8 mouse cellular contexts compared by ENCODE assay signal in the genomic region with DNA sequence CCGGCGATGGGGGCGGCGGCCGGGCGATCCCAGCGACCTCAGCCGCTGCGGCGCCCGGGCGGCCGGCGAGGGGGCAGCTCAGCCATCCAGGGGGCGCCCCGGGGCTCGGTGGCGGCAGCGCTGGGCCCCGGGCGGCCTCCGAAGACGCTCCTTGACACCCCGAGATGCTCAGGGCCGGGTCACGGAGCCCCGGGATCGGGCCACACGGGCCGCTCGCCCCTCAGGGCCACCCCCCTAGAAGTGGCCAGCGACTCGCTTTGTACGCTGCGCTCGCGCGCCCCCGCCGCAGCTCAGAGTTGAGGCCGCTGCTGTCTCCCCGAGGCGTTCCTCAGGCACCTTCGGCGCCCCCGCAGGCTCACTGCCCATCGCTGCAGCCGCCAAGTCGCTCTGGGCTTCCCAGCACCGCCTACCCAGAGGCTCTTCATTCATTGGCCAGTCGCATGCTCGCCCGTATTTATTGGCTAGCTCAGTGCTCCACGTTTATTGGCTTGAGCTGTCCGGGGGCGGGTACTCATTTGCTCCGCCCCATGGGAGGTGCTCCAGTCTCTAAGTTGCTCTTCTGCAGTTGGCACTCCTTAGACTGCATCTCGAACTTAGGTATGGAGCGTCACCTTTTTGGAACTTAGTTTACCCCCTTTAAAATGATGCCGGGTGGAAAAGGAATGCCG. TPM values are rescaled to one million over a fixed set of nuclear protein-coding genes. Genes with fewer than 3 reads are reported as not detected.
A peak's percentile ranks its signal among the peaks of the same experiment; 100 is the strongest.
DNase-seq lines count a peak whose midpoint lies in the region; ATAC-seq and TF ChIP-seq lines count a peak whose summit lies in the region.

A gene (minus strand): TSS at position 357 of the 668 bp plus-strand sequence.

- H3K27ac ChIP-seq in CH12.LX (ENCODE audit: insufficient read depth, low read depth) = no peak within 1 kb of the TSS
- peak within 1 kb of the TSS; percentile 57 for H3K27ac ChIP-seq in forebrain, embryonic 11.5 days (ENCODE audit: low read depth, low read length)
- H3K27ac ChIP-seq in heart, embryonic 16.5 days (ENCODE audit: low read length) = peak within 1 kb of the TSS; percentile 84
- H3K27ac ChIP-seq in liver, embryonic 15.5 days (replicated peaks) = peak within 1 kb of the TSS; percentile 42
- H3K27ac ChIP-seq in neural tube, embryonic 12.5 days = peak within 1 kb of the TSS; percentile 64; the same call in 1 of the 2 replicates

- H3K4me1 ChIP-seq in CH12.LX (ENCODE audit: control insufficient read depth in 1 of 2, insufficient read depth in 2 of 2) = peaks cover 16 to 71% of the 10 kb centered on the region in 2 experiments
- peaks cover 11% of the 10 kb centered on the region for H3K4me1 ChIP-seq in forebrain, embryonic 11.5 days (replicated peaks; ENCODE audit: control insufficient read depth, insufficient read depth, low read length)
- H3K4me1 ChIP-seq in heart, embryonic 16.5 days (ENCODE audit: control insufficient read depth, insufficient read depth, low read length) = peaks cover 42% of the 10 kb centered on the region
- peaks cover 48% of the 10 kb centered on the region for H3K4me1 ChIP-seq in liver, embryonic 15.5 days (replicated peaks)
- H3K4me1 ChIP-seq in neural tube, embryonic 12.5 days = peaks cover 52% of the 10 kb centered on the region

- peak within 1 kb of the TSS; percentile 66 to 82 (median 76) for H3K4me3 ChIP-seq in CH12.LX (replicated peaks in 1 of 3; ENCODE audit: low read depth in 2 of 3, low read length in 2 of 3, poor library complexity in 1 of 3)
- H3K4me3 ChIP-seq in forebrain, embryonic 11.5 days (ENCODE audit: low read depth, low read length) = peak within 1 kb of the TSS; percentile 81
- H3K4me3 ChIP-seq in heart, embryonic 16.5 days (ENCODE audit: low read length) = peak within 1 kb of the TSS; percentile 78
- peak within 1 kb of the TSS; percentile 77 for H3K4me3 ChIP-seq in liver, embryonic 15.5 days (replicated peaks)
- H3K4me3 ChIP-seq in neural tube, embryonic 12.5 days = peak within 1 kb of the TSS; percentile 85

- no peaks in the 10 kb centered on the region for H3K9me3 ChIP-seq in CH12.LX (replicated peaks; ENCODE audit: low read length)
- H3K9me3 ChIP-seq in forebrain, embryonic 11.5 days (ENCODE audit: control insufficient read depth, low read length) = no peaks in the 10 kb centered on the region
- no peaks in the 10 kb centered on the region for H3K9me3 ChIP-seq in heart, embryonic 16.5 days (replicated peaks; ENCODE audit: control insufficient read depth, low read length)
- H3K9me3 ChIP-seq in liver, embryonic 15.5 days (replicated peaks) = no peaks in the 10 kb centered on the region
- H3K9me3 ChIP-seq in neural tube, embryonic 12.5 days = no peaks in the 10 kb centered on the region

- dilution Hi-C loops in CH12.LX (cut with MboI; ENCODE audit: extremely low pct_ligation_motif_present, extremely low pct_unique_long_range_greater_than_20kb, low sequenced_read_pairs) = no loop called here

- H3K4me2 ChIP-seq in CH12.LX (ENCODE audit: insufficient read depth, low read depth, poor library complexity, severe bottlenecking) = peak within 1 kb of the TSS; percentile 75
- H3K4me2 ChIP-seq in forebrain, embryonic 11.5 days (ENCODE audit: low read depth, low read length, severe bottlenecking) = peak within 1 kb of the TSS; percentile 83
- peak within 1 kb of the TSS; percentile 70 for H3K4me2 ChIP-seq in heart, embryonic 16.5 days (ENCODE audit: low read depth, low read length)
- peak within 1 kb of the TSS; percentile 100 for H3K4me2 ChIP-seq in liver, embryonic 15.5 days
- peak within 1 kb of the TSS; percentile 79 for H3K4me2 ChIP-seq in neural tube, embryonic 12.5 days (replicated peaks)

- peaks cover 0 to 29% of the 10 kb centered on the region in 2 experiments for H3K36me3 ChIP-seq in CH12.LX (replicated peaks in 1 of 2; ENCODE audit: control insufficient read depth in 1 of 2, insufficient read depth in 1 of 2, low read length in 1 of 2)
- no peaks in the 10 kb centered on the region for H3K36me3 ChIP-seq in forebrain, embryonic 11.5 days (ENCODE audit: control insufficient read depth, insufficient read depth, low read length)
- no peaks in the 10 kb centered on the region for H3K36me3 ChIP-seq in heart, embryonic 16.5 days (ENCODE audit: control insufficient read depth, insufficient read depth)
- H3K36me3 ChIP-seq in liver, embryonic 15.5 days (replicated peaks) = no peaks in the 10 kb centered on the region
- H3K36me3 ChIP-seq in neural tube, embryonic 12.5 days = no peaks in the 10 kb centered on the region

- TF ChIP-seq RAD21 in CH12.LX (IDR thresholded peaks at IDR 0.05; ENCODE audit: low read depth, low read length) = no peak; the same call in none of the 2 replicates

- peaks cover 14% of the 10 kb centered on the region for H3K79me2 ChIP-seq in CH12.LX (replicated peaks; ENCODE audit: control insufficient read depth, extremely low read depth, insufficient read depth, poor library complexity, severe bottlenecking)

- peak in 1 of 2 experiments; percentile 31; a peak in 2 of 4 replicates for TF ChIP-seq CTCF in CH12.LX (conservative IDR thresholded peaks at IDR 0.05 in 1 of 2, IDR thresholded peaks at IDR 0.05 in 1 of 2; ENCODE audit: low read depth in 2 of 2, low read length in 2 of 2)

- in situ Hi-C loops in CH12.LX (cut with MboI; ENCODE audit: low pct_ligation_motif_present, low pct_unique_long_range_greater_than_20kb, low sequenced_read_pairs) = loop anchor here (25.0 kb wide), 1 partner anchor 456 kb away; no protein-coding TSS in a partner anchor

- peak; percentile 99 for TF ChIP-seq POLR2A in CH12.LX (IDR thresholded peaks at IDR 0.05; ENCODE audit: low read depth, low read length)

- DNase-seq in CH12.LX (ENCODE audit: extremely low read depth) = peak; percentile 100
- DNase-seq in c-Kit-positive CD71-positive TER-119-negative erythroid progenitor cells, embryonic 14.5 days (ENCODE audit: low read depth) = peak; percentile 96
- peak; percentile 94 for DNase-seq in forebrain, embryonic 11.5 days (ENCODE audit: low spot score)
- DNase-seq in kidney, postnatal 36 days = peak; percentile 95 to 98
- peak; percentile 98 for DNase-seq in telencephalon, adult 2 months (ENCODE audit: low read depth, low spot score)

- peak within 1 kb of the TSS; percentile 73 for H3K9ac ChIP-seq in CH12.LX (ENCODE audit: insufficient read depth, low read depth)
- H3K9ac ChIP-seq in forebrain, embryonic 11.5 days (ENCODE audit: low read length) = peak within 1 kb of the TSS; percentile 87
- H3K9ac ChIP-seq in heart, embryonic 16.5 days (ENCODE audit: low read length) = peak within 1 kb of the TSS; percentile 83
- peak within 1 kb of the TSS; percentile 78 for H3K9ac ChIP-seq in liver, embryonic 15.5 days
- H3K9ac ChIP-seq in neural tube, embryonic 12.5 days = peak within 1 kb of the TSS; percentile 92

- ATAC-seq in forebrain, embryonic 11.5 days (replicated peaks; ENCODE audit: low FRiP score) = peak; percentile 94
- peak; percentile 91 for ATAC-seq in heart, embryonic 16.5 days (replicated peaks; ENCODE audit: extremely low read depth, insufficient read depth, low FRiP score)
- peak; percentile 92 for ATAC-seq in liver, embryonic 15.5 days (ENCODE audit: insufficient read depth)
- peak; percentile 93 for ATAC-seq in neural tube, embryonic 12.5 days (ENCODE audit: low FRiP score, low read depth)

- TF ChIP-seq EP300 in CH12.LX (IDR thresholded peaks at IDR 0.05; ENCODE audit: low read length) = no peak

- peaks cover 2% of the 10 kb centered on the region for H3K27me3 ChIP-seq in CH12.LX (replicated peaks)
- no peaks in the 10 kb centered on the region for H3K27me3 ChIP-seq in forebrain, embryonic 11.5 days (ENCODE audit: control insufficient read depth, insufficient read depth, low read length)
- H3K27me3 ChIP-seq in heart, embryonic 16.5 days (ENCODE audit: control insufficient read depth, insufficient read depth, low read length) = no peaks in the 10 kb centered on the region
- H3K27me3 ChIP-seq in liver, embryonic 15.5 days = no peaks in the 10 kb centered on the region
- H3K27me3 ChIP-seq in neural tube, embryonic 12.5 days (replicated peaks) = no peaks in the 10 kb centered on the region

- under 1% methylated on average over 49 of the region's 61 CpGs for WGBS in forebrain, embryonic 11.5 days
- WGBS in heart, embryonic 16.5 days = under 1% methylated on average over 45 of the region's 61 CpGs
- under 1% methylated on average over 61 of the region's 61 CpGs for WGBS in liver, embryonic 15.5 days (ENCODE audit: insufficient replicate concordance)
- under 1% methylated on average over 61 of the region's 61 CpGs for WGBS in neural tube, embryonic 12.5 days

TF ChIP-seq in CH12.LX, 34 proteins besides CTCF, POLR2A, EP300 and RAD21 (continues in another document):
- TF ChIP-seq CHD1 (IDR thresholded peaks at IDR 0.05; ENCODE audit: low read depth, low read length) (no peak), NELFE (IDR thresholded peaks at IDR 0.05; ENCODE audit: low read depth, low read length) (peak; percentile 91), IRF4 (IDR thresholded peaks at IDR 0.05; ENCODE audit: low read depth, low read length) (peak; percentile 31; the same call in 1 of the 2 replicates), ZC3H11A (IDR thresholded peaks at IDR 0.05; ENCODE audit: low read depth, low read length) (no peak), JUND (conservative IDR thresholded peaks at IDR 0.05; ENCODE audit: low read depth, low read length) (no peak), SIN3A (IDR thresholded peaks at IDR 0.05; ENCODE audit: low read length) (no peak), PAX5 (IDR thresholded peaks at IDR 0.05; ENCODE audit: low read length) (no peak), MXI1 (IDR thresholded peaks at IDR 0.05; ENCODE audit: low read depth, low read length) (no peak), MYC (IDR thresholded peaks at IDR 0.05; ENCODE audit: low read depth, low read length) (no peak), GABPA (IDR thresholded peaks at IDR 0.05; ENCODE audit: insufficient replicate concordance, low read depth, low read length) (no peak), TCF12 (IDR thresholded peaks at IDR 0.05; ENCODE audit: low read depth, low read length) (peak; percentile 96), TBP (conservative IDR thresholded peaks at IDR 0.05; ENCODE audit: low read depth, low read length) (peak; percentile 97), BHLHE40 (IDR thresholded peaks at IDR 0.05; ENCODE audit: low read depth, low read length) (no peak), POLR2AphosphoS2 (IDR thresholded peaks at IDR 0.05; ENCODE audit: low read depth, low read length) (peak; percentile 77), CHD2 (IDR thresholded peaks at IDR 0.05; ENCODE audit: low read length) (peak; percentile 73), ETS1 (conservative IDR thresholded peaks at IDR 0.05; ENCODE audit: low read depth, low read length) (no peak)

RNA-seq across cellular contexts. Expression of the gene that starts here (rescaled TPM):
- total RNA-seq in CH12.LX (2012; rRNA removed) = 13.7 and 14.1 TPM in 2 replicates
- 10.0 and 11.3 TPM in 2 replicates for total RNA-seq in CH12.LX (2014; rRNA removed)
- polyA plus RNA-seq in CH12.LX (2012; ENCODE audit: insufficient read length, low read depth) = 18.6 and 19.6 TPM in 2 replicates
- polyA plus RNA-seq in forebrain, embryonic 11.5 days (2014; fragmentation: Nextera tagmentation; extraction: Ambion mirVana) = 23.5 and 25.9 TPM in 2 replicates
- polyA plus RNA-seq in heart, embryonic 16.5 days (2015; fragmentation: Nextera tagmentation; extraction: Ambion mirVana) = 14.0 and 17.5 TPM in 2 replicates
- 3.2 and 4.4 TPM in 2 replicates for polyA plus RNA-seq in liver, embryonic 15.5 days (2015; fragmentation: Nextera tagmentation; extraction: Ambion mirVana)
- polyA plus RNA-seq in neural tube, embryonic 12.5 days (2016; fragmentation: Nextera tagmentation; extraction: Ambion mirVana) = 26.7 and 27.9 TPM in 2 replicates
